Mouse (Mus musculus) midbrain, postnatal 0 days (tissue): ENCODE results near the gene B4galt4. TPM values are rescaled to one million over a fixed set of nuclear protein-coding genes. Genes with fewer than 3 reads are reported as not detected.

ENCODE experiments used
- ATAC-seq: fragments of 200-750 bp; cut with Nextera tagmentation; 2 replicates; pipeline ENCODE4 v1.8.0; 2017; ENCODE audit warnings: moderate number of reproducible peaks, mild to moderate bottlenecking, moderate TSS enrichment, moderate library complexity; ENCODE audit not compliant: low FRiP score
- DNase-seq: peaks from one replicate; pipeline ENCODE4 v3.0.0-alpha.2; 2015; ENCODE audit warnings: low spot score
- H3K27ac ChIP-seq: fragments of 300-500 bp; sonication (generic); 2 replicates; pipeline ENCODE4 v1.5.1; 2014; ENCODE audit warnings: low read depth, mild to moderate bottlenecking, low read length, mixed read lengths
- H3K27me3 ChIP-seq: fragments of 300-500 bp; sonication (generic); 2 replicates; pipeline ENCODE4 v1.6.1; 2014; ENCODE audit warnings: low read length, control low read depth, mixed read lengths; ENCODE audit not compliant: insufficient read depth
- H3K36me3 ChIP-seq: fragments of 300-500 bp; sonication (generic); 2 replicates; pipeline ENCODE4 v1.6.1; 2014; ENCODE audit warnings: low read length, control low read depth, mixed read lengths; ENCODE audit not compliant: insufficient read depth
- H3K4me1 ChIP-seq: fragments of 300-500 bp; sonication (generic); 2 replicates; pipeline ENCODE4 v1.6.1; 2014; ENCODE audit warnings: mild to moderate bottlenecking, control low read depth, antibody characterized with exemption, low read length, mixed read lengths; ENCODE audit not compliant: insufficient read depth
- H3K4me2 ChIP-seq: fragments of 300-500 bp; sonication (generic); 2 replicates; pipeline ENCODE4 v1.6.1; 2014; ENCODE audit warnings: low read depth, mild to moderate bottlenecking, low read length, mixed read lengths; ENCODE audit not compliant: poor library complexity, severe bottlenecking
- H3K4me3 ChIP-seq: fragments of 300-500 bp; sonication (generic); 2 replicates; pipeline ENCODE4 v1.5.1; 2014; ENCODE audit warnings: low read depth, mild to moderate bottlenecking, low read length, moderate library complexity
- H3K9ac ChIP-seq: fragments of 300-500 bp; sonication (generic); replicated peaks from 2 replicates; pipeline ENCODE4 v1.6.1; 2014; ENCODE audit warnings: mild to moderate bottlenecking, low read length, moderate library complexity, mixed read lengths; ENCODE audit not compliant: poor library complexity, severe bottlenecking
- H3K9me3 ChIP-seq: fragments of 300-500 bp; sonication (generic); 2 replicates; pipeline ENCODE4 v1.6.1; 2016; ENCODE audit warnings: low read length, control low read depth
- CTCF ChIP-seq: IDR thresholded peaks from 2 replicates; pipeline ENCODE4 v1.5.1; 2016; ENCODE audit warnings: antibody characterized with exemption, mild to moderate bottlenecking
- WGBS: fragments of 180-500 bp; shearing (Covaris S2); extraction: QIAGEN DNeasy Blood & Tissue Kit; methylation state at CpG from one replicate; pipeline ENCODE4 v1.1.7; 2014; 5-methylcytosine and 5-hydroxymethylcytosine counted together
- polyA plus RNA-seq: library from polyadenylated mRNA; unstranded; fragments of >200 nt; fragmentation: Nextera tagmentation; extraction: Ambion mirVana; gene quantifications from 2 replicates; pipeline ENCODE4 v1.2.1, GENCODE M21; 2015
- total RNA-seq: library from RNA; depleted of rRNA; stranded (reverse); fragments of >200 nt; gene quantifications from 2 replicates; pipeline ENCODE4 v1.2.3, GENCODE M21; 2014

B4galt4 gene
- total and polyA plus RNA-seq, 2 experiments from 2014 or later, result 26.5 to 30.6 TPM

GRCm38 (mm10) chr16:38760834-38761375 is 18.8 kb downstream of the B4galt4 start:
- DNase-seq (no peak), ATAC-seq (no peak)
- Histone ChIP-seq H3K4me1 (no peaks in the 10 kb centered on the region), H3K9ac (no peak overlapping the region), H3K27ac (no peak overlapping the region), H3K27me3 (no peaks in the 10 kb centered on the region), H3K4me3 (no peak overlapping the region), H3K9me3 (no peaks in the 10 kb centered on the region), H3K4me2 (no peak overlapping the region), H3K36me3 (peaks cover 45% of the 10 kb centered on the region)
- TF ChIP-seq CTCF, result no peak
- WGBS, result 83% methylated on average over 6 of the region's 6 CpGs

DNA sequence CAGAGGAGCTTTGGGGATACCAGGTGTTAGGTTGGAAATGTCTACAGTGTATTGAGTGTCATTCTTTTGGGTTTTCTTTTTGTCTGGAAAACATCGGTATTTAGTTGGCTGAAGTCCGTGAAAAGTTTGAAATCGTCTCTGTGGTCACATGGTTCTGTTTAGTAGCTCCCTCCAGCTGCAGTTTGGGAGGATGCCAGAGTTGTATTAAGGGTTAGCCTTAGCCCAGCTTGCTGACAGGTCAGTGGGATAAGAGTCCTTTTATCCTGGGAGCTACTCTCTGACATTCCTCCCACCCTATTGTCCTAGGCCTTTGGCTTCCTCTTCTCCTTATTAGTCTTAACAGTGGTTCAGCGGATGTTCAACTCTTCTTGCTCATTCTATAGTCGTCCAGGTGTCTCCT is 19.9 kb downstream of the B4galt4 start:
- TF ChIP-seq CTCF, result no peak
- no peak for ATAC-seq
- H3K27me3 ChIP-seq, result no peaks in the 10 kb centered on the region
- no peak overlapping the region for H3K9ac ChIP-seq
- no peaks in the 10 kb centered on the region for H3K4me1 ChIP-seq
- H3K4me2 ChIP-seq, result no peak overlapping the region
- H3K36me3 ChIP-seq, result peaks cover 48% of the 10 kb centered on the region
- no peak overlapping the region for H3K27ac ChIP-seq
- H3K9me3 ChIP-seq, result no peaks in the 10 kb centered on the region
- H3K4me3 ChIP-seq, result no peak overlapping the region
- no peak for DNase-seq
- 87% methylated on average over 5 of the region's 5 CpGs for WGBS

GRCm38 (mm10) chr16:38762401-38762800 is 20.3 kb downstream of the B4galt4 start:
- H3K27ac ChIP-seq, result no peak overlapping the region
- no peak for TF ChIP-seq CTCF
- peaks cover 52% of the 10 kb centered on the region for H3K36me3 ChIP-seq
- no peak for ATAC-seq
- H3K9ac ChIP-seq, result no peak overlapping the region
- H3K27me3 ChIP-seq, result no peaks in the 10 kb centered on the region
- no peaks in the 10 kb centered on the region for H3K4me1 ChIP-seq
- WGBS, result 88% methylated on average over 8 of the region's 8 CpGs
- H3K4me3 ChIP-seq, result no peak overlapping the region
- DNase-seq, result no peak
- H3K4me2 ChIP-seq, result no peak overlapping the region
- H3K9me3 ChIP-seq, result no peaks in the 10 kb centered on the region

GRCm38 (mm10) chr16:38763508-38763907 is 21.4 kb downstream of the B4galt4 start:
- no peaks in the 10 kb centered on the region for H3K9me3 ChIP-seq
- H3K4me3 ChIP-seq, result no peak overlapping the region
- H3K27me3 ChIP-seq, result no peaks in the 10 kb centered on the region
- no peak for TF ChIP-seq CTCF
- DNase-seq (no peak), ATAC-seq (no peak)
- H3K9ac ChIP-seq, result no peak overlapping the region
- H3K4me1 ChIP-seq, result no peaks in the 10 kb centered on the region
- 84% methylated on average over 4 of the region's 4 CpGs for WGBS
- H3K36me3 ChIP-seq, result peaks cover 51% of the 10 kb centered on the region
- no peak overlapping the region for H3K27ac ChIP-seq
- H3K4me2 ChIP-seq, result no peak overlapping the region

GRCm38 (mm10) chr16:38766671-38767070 is 24.6 kb downstream of the B4galt4 start:
- no peak for DNase-seq
- 65% methylated on average over 3 of the region's 3 CpGs for WGBS
- Histone ChIP-seq H3K9ac (no peak overlapping the region), H3K4me3 (no peak overlapping the region), H3K27me3 (no peaks in the 10 kb centered on the region), H3K36me3 (peaks cover 39% of the 10 kb centered on the region), H3K4me1 (no peaks in the 10 kb centered on the region), H3K27ac (no peak overlapping the region), H3K4me2 (no peak overlapping the region), H3K9me3 (no peaks in the 10 kb centered on the region)
- no peak for TF ChIP-seq CTCF
- no peak for ATAC-seq

DNA sequence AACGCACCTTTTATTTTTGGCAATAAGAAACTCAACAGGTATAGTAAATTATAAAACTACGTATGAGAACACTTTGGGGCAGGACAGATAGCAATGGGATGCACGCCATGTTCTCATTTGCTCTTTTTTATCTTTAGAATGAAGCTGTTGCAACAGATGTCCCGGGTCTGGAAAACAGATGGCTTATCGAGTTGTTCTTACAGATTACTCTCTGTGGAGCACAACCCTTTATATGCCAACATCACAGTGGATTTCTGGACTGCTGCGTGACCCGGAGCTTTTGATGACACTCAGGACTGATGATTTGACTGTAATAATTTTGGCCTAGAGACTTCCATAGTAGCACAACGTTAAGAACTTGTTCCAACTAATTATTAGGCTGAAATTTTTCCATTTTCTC is 25.7 kb downstream of the B4galt4 start:
- Histone ChIP-seq H3K4me2 (no peak overlapping the region), H3K27me3 (no peaks in the 10 kb centered on the region), H3K4me3 (no peak overlapping the region), H3K36me3 (peaks cover 36% of the 10 kb centered on the region), H3K9me3 (no peaks in the 10 kb centered on the region), H3K4me1 (no peaks in the 10 kb centered on the region), H3K27ac (no peak overlapping the region), H3K9ac (no peak overlapping the region)
- no peak for TF ChIP-seq CTCF
- no peak for DNase-seq
- WGBS, result 89% methylated on average over 8 of the region's 8 CpGs
- no peak for ATAC-seq
